Mouse (Mus musculus) C2C12 (cell line): ENCODE results near the gene Ctsc.

ENCODE experiments used
- CEBPB ChIP-seq: IDR thresholded peaks from one replicate; pipeline ENCODE4 v1.6.1; 2011; ENCODE audit warnings: low read depth, mild to moderate bottlenecking, control low read depth, moderate library complexity
- CTCF ChIP-seq: IDR thresholded peaks from one replicate; pipeline ENCODE4 v1.5.1; 2011; ENCODE audit not compliant: control insufficient read depth, insufficient read depth, insufficient read length
- MAX ChIP-seq: IDR thresholded peaks from one replicate; pipeline ENCODE4 v1.6.1; 2011; ENCODE audit warnings: mild to moderate bottlenecking, control low read depth

DNA sequence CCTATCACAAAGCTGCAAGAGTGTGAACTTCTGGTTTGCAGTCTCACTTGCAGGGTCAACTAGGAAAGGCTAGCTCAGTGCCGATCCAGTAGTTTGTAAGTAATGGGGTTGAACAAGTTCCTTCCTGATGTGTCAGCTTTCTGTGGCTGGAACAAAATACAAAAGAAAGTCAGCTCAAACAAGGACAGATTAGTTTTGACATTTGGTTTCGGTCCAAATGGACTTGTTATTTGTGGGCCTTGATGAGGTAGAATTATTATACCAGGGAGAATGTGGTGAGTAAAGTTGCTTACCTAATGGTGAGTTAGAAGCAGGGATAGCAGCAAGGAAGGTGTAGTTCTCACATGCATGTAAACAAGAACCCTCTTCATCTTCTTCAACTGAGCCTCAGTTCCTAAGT is 44.5 kb downstream of the Ctsc start:
- TF ChIP-seq MAX (no peak), CTCF (no peak), CEBPB (no peak)
